Mouse (Mus musculus): Measurements from ENCODE around the gene Cask. TPM values are rescaled to one million over a fixed set of nuclear protein-coding genes. Genes with fewer than 3 reads are reported as not detected.

Cask gene
- polyA plus RNA-seq, 1 experiment from 2014 or later = 5.0 TPM

GRCm38 (mm10) chrX:13599373-13599772 lies 251.8 kb downstream of the Cask start:
- WGBS = 52% methylated on average over 2 of the region's 2 CpGs
- H3K27me3 ChIP-seq (ENCODE audit: control insufficient read depth, insufficient read depth, low read length) = no peaks in the 10 kb centered on the region
- H3K4me2 ChIP-seq (ENCODE audit: low read depth, low read length) = no peak overlapping the region
- no peak overlapping the region for H3K27ac ChIP-seq (ENCODE audit: low read length)
- ATAC-seq (replicated peaks; ENCODE audit: extremely low read depth, insufficient read depth, low FRiP score) = no peak
- no peaks in the 10 kb centered on the region for H3K4me1 ChIP-seq (ENCODE audit: control insufficient read depth, insufficient read depth, low read length)
- H3K9me3 ChIP-seq (replicated peaks; ENCODE audit: control insufficient read depth, low read length) = no peaks in the 10 kb centered on the region
- no peak overlapping the region for H3K9ac ChIP-seq (ENCODE audit: low read length)
- no peak overlapping the region for H3K4me3 ChIP-seq (ENCODE audit: low read length)
- no peaks in the 10 kb centered on the region for H3K36me3 ChIP-seq (ENCODE audit: control insufficient read depth, insufficient read depth)

DNA sequence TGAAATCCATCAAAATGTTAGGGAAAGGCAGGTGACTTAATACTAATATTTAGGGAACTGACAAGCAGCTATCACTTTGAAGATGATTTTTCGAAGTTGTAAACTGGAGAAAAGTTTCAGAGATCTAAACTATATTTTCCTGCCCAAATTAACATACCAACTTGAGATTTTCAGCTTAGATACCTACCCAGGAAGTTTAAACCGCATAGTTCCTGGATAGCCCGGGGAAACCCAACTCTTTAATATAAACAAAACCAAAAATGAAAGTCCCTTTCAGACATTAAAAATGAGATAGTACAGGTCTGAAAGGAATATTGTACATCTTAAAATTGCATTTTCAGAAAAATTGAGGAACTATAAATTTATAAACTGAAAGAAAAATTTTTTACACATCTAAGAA lies 273.5 kb downstream of the Cask start:
- no peaks in the 10 kb centered on the region for H3K27me3 ChIP-seq (ENCODE audit: control insufficient read depth, insufficient read depth, low read length)
- WGBS = 71% methylated on average over 3 of the region's 3 CpGs
- H3K27ac ChIP-seq (ENCODE audit: low read length) = no peak overlapping the region
- 0 out of 2 replicates have a peak, but pooled peaks cover 2% of the 10 kb centered on the region for H3K36me3 ChIP-seq (ENCODE audit: control insufficient read depth, insufficient read depth)
- H3K9me3 ChIP-seq (replicated peaks; ENCODE audit: control insufficient read depth, low read length) = 0 out of 2 replicates have a peak, but pooled peaks cover 4% of the 10 kb centered on the region
- no peak overlapping the region for H3K4me3 ChIP-seq (ENCODE audit: low read length)
- no peak overlapping the region for H3K4me2 ChIP-seq (ENCODE audit: low read depth, low read length)
- no peak for ATAC-seq (replicated peaks; ENCODE audit: extremely low read depth, insufficient read depth, low FRiP score)
- no peaks in the 10 kb centered on the region for H3K4me1 ChIP-seq (ENCODE audit: control insufficient read depth, insufficient read depth, low read length)
- H3K9ac ChIP-seq (ENCODE audit: low read length) = no peak overlapping the region

DNA sequence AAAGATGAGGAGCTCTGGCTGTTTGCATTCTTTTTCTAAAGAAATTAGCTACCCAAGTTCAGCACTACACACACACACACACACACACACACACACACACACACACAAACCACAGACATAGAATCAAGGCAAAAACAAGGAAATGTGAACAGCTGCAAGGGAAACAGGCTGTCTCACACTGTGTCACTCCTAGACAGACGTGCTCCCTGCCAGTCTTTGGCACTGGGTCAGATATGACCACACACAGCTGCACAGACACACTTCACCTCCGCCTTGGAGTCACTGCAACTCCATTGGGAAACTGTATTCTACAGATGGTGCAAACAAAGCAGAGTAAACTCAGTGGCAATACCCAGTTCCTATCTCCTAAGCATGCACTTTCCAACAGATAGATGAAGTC lies 274.6 kb downstream of the Cask start:
- Histone ChIP-seq H3K36me3 (ENCODE audit: control insufficient read depth, insufficient read depth) (0 out of 2 replicates have a peak, but pooled peaks cover 2% of the 10 kb centered on the region), H3K27me3 (ENCODE audit: control insufficient read depth, insufficient read depth, low read length) (no peaks in the 10 kb centered on the region), H3K9me3 (replicated peaks; ENCODE audit: control insufficient read depth, low read length) (0 out of 2 replicates have a peak, but pooled peaks cover 4% of the 10 kb centered on the region), H3K4me2 (ENCODE audit: low read depth, low read length) (no peak overlapping the region), H3K4me1 (ENCODE audit: control insufficient read depth, insufficient read depth, low read length) (no peaks in the 10 kb centered on the region), H3K27ac (ENCODE audit: low read length) (no peak overlapping the region), H3K4me3 (ENCODE audit: low read length) (no peak overlapping the region), H3K9ac (ENCODE audit: low read length) (no peak overlapping the region)
- ATAC-seq (replicated peaks; ENCODE audit: extremely low read depth, insufficient read depth, low FRiP score) = no peak
- 45% methylated on average over 2 of the region's 2 CpGs for WGBS

GRCm38 (mm10) chrX:13574872-13575271 lies 276.3 kb downstream of the Cask start:
- Histone ChIP-seq H3K27me3 (ENCODE audit: control insufficient read depth, insufficient read depth, low read length) (no peaks in the 10 kb centered on the region), H3K4me3 (ENCODE audit: low read length) (no peak overlapping the region), H3K4me1 (ENCODE audit: control insufficient read depth, insufficient read depth, low read length) (no peaks in the 10 kb centered on the region), H3K9me3 (replicated peaks; ENCODE audit: control insufficient read depth, low read length) (0 out of 2 replicates have a peak, but pooled peaks cover 4% of the 10 kb centered on the region), H3K36me3 (ENCODE audit: control insufficient read depth, insufficient read depth) (0 out of 2 replicates have a peak, but pooled peaks cover 2% of the 10 kb centered on the region), H3K4me2 (ENCODE audit: low read depth, low read length) (no peak overlapping the region), H3K27ac (ENCODE audit: low read length) (no peak overlapping the region), H3K9ac (ENCODE audit: low read length) (no peak overlapping the region)
- 76% methylated on average over 3 of the region's 3 CpGs for WGBS
- ATAC-seq (replicated peaks; ENCODE audit: extremely low read depth, insufficient read depth, low FRiP score) = no peak

DNA sequence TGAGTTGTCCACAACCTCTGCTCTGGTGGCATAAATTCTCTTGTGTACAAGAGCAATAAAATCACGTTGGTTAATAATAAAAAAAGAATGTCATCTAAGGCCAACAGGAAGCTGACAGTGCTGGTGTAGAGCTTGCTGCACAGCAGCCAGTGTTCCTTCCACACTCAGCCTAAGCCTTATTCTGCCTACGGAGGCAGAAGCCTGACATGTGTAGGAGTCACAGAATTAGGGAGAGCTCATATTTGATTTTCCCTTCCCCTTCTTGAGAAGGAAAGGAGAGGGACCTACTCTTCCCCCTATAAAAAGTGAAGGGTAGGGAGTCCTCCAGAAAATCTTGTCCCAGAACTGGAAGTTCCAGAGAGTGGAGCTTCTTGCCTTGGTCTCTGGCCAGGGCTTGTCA lies 276.9 kb downstream of the Cask start:
- Histone ChIP-seq H3K9me3 (replicated peaks; ENCODE audit: control insufficient read depth, low read length) (0 out of 2 replicates have a peak, but pooled peaks cover 4% of the 10 kb centered on the region), H3K9ac (ENCODE audit: low read length) (no peak overlapping the region), H3K4me1 (ENCODE audit: control insufficient read depth, insufficient read depth, low read length) (no peaks in the 10 kb centered on the region), H3K27ac (ENCODE audit: low read length) (no peak overlapping the region), H3K4me2 (ENCODE audit: low read depth, low read length) (no peak overlapping the region), H3K27me3 (ENCODE audit: control insufficient read depth, insufficient read depth, low read length) (no peaks in the 10 kb centered on the region), H3K36me3 (ENCODE audit: control insufficient read depth, insufficient read depth) (0 out of 2 replicates have a peak, but pooled peaks cover 2% of the 10 kb centered on the region), H3K4me3 (ENCODE audit: low read length) (no peak overlapping the region)
- WGBS = 58% methylated on average over 2 of the region's 2 CpGs
- no peak for ATAC-seq (replicated peaks; ENCODE audit: extremely low read depth, insufficient read depth, low FRiP score)

- WGBS = 54% methylated on average over 3 of the region's 3 CpGs
- no peak overlapping the region for H3K4me2 ChIP-seq (ENCODE audit: low read depth, low read length)
- ATAC-seq (replicated peaks; ENCODE audit: extremely low read depth, insufficient read depth, low FRiP score) = no peak
- H3K4me3 ChIP-seq (ENCODE audit: low read length) = no peak overlapping the region
- H3K36me3 ChIP-seq (ENCODE audit: control insufficient read depth, insufficient read depth) = no peaks in the 10 kb centered on the region
- no peak overlapping the region for H3K9ac ChIP-seq (ENCODE audit: low read length)
- no peak overlapping the region for H3K27ac ChIP-seq (ENCODE audit: low read length)
- no peaks in the 10 kb centered on the region for H3K4me1 ChIP-seq (ENCODE audit: control insufficient read depth, insufficient read depth, low read length)
- H3K9me3 ChIP-seq (replicated peaks; ENCODE audit: control insufficient read depth, low read length) = no peaks in the 10 kb centered on the region
- H3K27me3 ChIP-seq (ENCODE audit: control insufficient read depth, insufficient read depth, low read length) = peaks cover 2% of the 10 kb centered on the region; the same call in 1 of the 2 replicates
Measured at GRCm38 (mm10) chrX:13554504-13554903, 296.7 kb downstream of the Cask start.

GRCm38 (mm10) chrX:13552288-13552687 lies 298.9 kb downstream of the Cask start:
- Histone ChIP-seq H3K4me2 (ENCODE audit: low read depth, low read length) (no peak overlapping the region), H3K36me3 (ENCODE audit: control insufficient read depth, insufficient read depth) (no peaks in the 10 kb centered on the region), H3K27ac (ENCODE audit: low read length) (no peak overlapping the region), H3K4me3 (ENCODE audit: low read length) (no peak overlapping the region), H3K9ac (ENCODE audit: low read length) (no peak overlapping the region), H3K4me1 (ENCODE audit: control insufficient read depth, insufficient read depth, low read length) (no peaks in the 10 kb centered on the region), H3K27me3 (ENCODE audit: control insufficient read depth, insufficient read depth, low read length) (peaks cover 2% of the 10 kb centered on the region), H3K9me3 (replicated peaks; ENCODE audit: control insufficient read depth, low read length) (no peaks in the 10 kb centered on the region)
- 37% methylated on average over 2 of the region's 2 CpGs for WGBS
- ATAC-seq (replicated peaks; ENCODE audit: extremely low read depth, insufficient read depth, low FRiP score) = no peak

- no peaks in the 10 kb centered on the region for H3K9me3 ChIP-seq (replicated peaks; ENCODE audit: control insufficient read depth, low read length)
- H3K4me2 ChIP-seq (ENCODE audit: low read depth, low read length) = no peak overlapping the region
- peaks cover 4% of the 10 kb centered on the region for H3K27me3 ChIP-seq (ENCODE audit: control insufficient read depth, insufficient read depth, low read length)
- no peaks in the 10 kb centered on the region for H3K4me1 ChIP-seq (ENCODE audit: control insufficient read depth, insufficient read depth, low read length)
- ATAC-seq (replicated peaks; ENCODE audit: extremely low read depth, insufficient read depth, low FRiP score) = no peak
- no peak overlapping the region for H3K4me3 ChIP-seq (ENCODE audit: low read length)
- H3K9ac ChIP-seq (ENCODE audit: low read length) = no peak overlapping the region
- H3K36me3 ChIP-seq (ENCODE audit: control insufficient read depth, insufficient read depth) = no peaks in the 10 kb centered on the region
- WGBS = 65% methylated on average over 4 of the region's 4 CpGs
- H3K27ac ChIP-seq (ENCODE audit: low read length) = no peak overlapping the region
Measured at GRCm38 (mm10) chrX:13551566-13551965, 299.6 kb downstream of the Cask start.

- no peak for ATAC-seq (replicated peaks; ENCODE audit: extremely low read depth, insufficient read depth, low FRiP score)
- Histone ChIP-seq H3K9me3 (replicated peaks; ENCODE audit: control insufficient read depth, low read length) (no peaks in the 10 kb centered on the region), H3K4me3 (ENCODE audit: low read length) (no peak overlapping the region), H3K9ac (ENCODE audit: low read length) (no peak overlapping the region), H3K4me1 (ENCODE audit: control insufficient read depth, insufficient read depth, low read length) (no peaks in the 10 kb centered on the region), H3K27me3 (ENCODE audit: control insufficient read depth, insufficient read depth, low read length) (peaks cover 4% of the 10 kb centered on the region), H3K4me2 (ENCODE audit: low read depth, low read length) (no peak overlapping the region), H3K36me3 (ENCODE audit: control insufficient read depth, insufficient read depth) (no peaks in the 10 kb centered on the region), H3K27ac (ENCODE audit: low read length) (no peak overlapping the region)
- whole genome bisulfite sequencing = 53% methylated on average over 4 of the region's 4 CpGs
Measured at GRCm38 (mm10) chrX:13549100-13549499, 302.1 kb downstream of the Cask start.
